Mouse (Mus musculus) frontal cortex, adult (tissue): ENCODE measurements around the gene Rbm38.

ENCODE experiments used
- ATAC-seq: cut with Nextera tagmentation; 2 replicates; pipeline ENCODE4 v1.9.2; 2017; ENCODE audit warnings: mild to moderate bottlenecking, moderate library complexity, mixed read lengths; ENCODE audit not compliant: low TSS enrichment

Gene Rbm38

GRCm38 (mm10) chr2:173014741-173015287 is 5.5 kb upstream of the Rbm38 start:
- ATAC-seq = no peak

DNA sequence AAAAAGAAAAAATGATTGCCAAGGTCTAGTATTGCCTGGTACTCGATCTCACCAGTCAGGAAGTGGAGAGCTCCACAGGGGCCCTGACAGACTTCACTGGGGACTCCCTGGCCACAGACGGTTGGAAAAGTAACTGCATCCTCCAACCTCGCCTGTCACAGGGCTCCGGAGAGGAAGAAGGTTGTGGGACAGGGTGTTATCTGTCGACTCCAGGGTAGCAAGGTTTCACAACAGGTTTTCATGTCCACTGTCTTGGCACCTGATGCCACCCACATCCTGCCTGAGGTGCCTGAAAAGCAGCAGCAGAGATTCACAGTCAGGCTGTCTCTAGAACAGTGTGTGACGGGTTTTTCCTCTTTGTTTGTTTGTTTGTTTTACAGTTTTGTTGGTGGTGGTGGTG is 2.4 kb upstream of the Rbm38 start:
- no peak for ATAC-seq

GRCm38 (mm10) chr2:173018618-173019017 is 1.7 kb upstream of the Rbm38 start:
- ATAC-seq = no peak

DNA sequence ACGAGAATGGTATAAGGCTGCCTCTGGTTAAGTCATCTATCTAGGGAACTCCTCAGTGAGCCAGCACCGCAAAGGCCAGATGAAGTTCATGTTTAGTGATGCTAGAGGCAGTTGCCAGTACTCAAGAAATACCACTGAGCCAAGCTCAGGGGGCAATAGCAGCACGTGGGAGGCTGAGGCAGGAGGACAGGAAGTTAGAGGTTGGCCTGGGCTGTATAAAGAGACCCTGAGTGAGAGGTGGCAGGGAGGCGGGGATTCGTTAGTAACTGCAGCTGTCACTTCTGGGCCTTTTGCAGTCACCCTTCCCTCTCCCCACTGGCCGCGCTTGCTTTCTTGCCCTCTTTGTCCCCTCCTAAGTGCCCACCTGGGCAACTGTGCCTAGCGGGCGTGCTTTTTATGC is 976 bp upstream of the Rbm38 start:
- ATAC-seq = no peak

DNA sequence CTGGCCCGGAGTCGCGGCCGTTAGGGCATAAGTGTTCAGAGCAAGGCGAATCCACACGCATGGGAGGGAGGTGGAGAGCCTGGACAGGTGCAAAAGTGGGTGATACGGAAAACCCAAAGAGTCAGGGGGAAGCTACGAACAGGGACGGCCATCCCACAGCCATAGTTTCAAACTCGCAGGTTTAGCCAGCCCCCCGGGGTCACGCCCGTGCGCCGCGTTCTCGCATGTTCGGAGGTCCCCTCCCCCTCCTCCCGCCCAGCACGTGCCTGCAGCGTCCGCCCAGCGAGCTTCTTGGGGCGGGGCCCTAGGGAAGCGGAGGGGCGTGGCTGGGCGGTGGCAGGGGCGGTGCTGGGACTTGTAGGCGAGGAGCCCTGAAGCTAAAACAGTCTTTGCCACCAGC is 508 bp upstream of the Rbm38 start:
- ATAC-seq = peak; percentile 71

GRCm38 (mm10) chr2:173021633-173022055 is 1.3 kb downstream of the Rbm38 start:
- peak; percentile 84 for ATAC-seq

GRCm38 (mm10) chr2:173022056-173022681 is 1.9 kb downstream of the Rbm38 start:
- 0 out of 2 replicates have a peak, but pooled peaks have one; percentile 5 for ATAC-seq

GRCm38 (mm10) chr2:173022813-173023212 is 2.5 kb downstream of the Rbm38 start:
- no peak for ATAC-seq

DNA sequence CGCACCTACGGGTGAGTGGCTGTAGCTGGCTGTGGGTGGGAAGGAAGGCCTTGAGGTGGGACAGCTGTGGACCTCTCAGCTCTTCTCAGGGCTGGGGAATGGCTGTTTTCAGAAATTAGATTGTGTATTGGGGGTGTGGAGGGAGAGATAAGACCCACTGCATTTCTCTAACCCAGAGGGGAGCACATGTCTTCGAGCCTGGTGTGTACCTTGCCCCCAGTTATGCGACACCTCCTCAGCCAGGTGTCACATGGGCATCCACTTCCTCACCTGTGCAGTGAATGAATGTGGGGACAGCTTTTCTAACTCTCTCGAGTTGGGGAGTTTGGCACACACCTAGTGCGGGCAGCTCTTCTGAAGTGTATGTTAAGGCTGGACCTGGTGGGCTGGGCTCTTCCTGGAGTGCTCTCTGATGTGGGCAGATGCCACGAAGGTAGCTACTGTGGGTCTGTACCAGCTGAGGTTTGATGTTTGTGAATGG is 3.1 kb downstream of the Rbm38 start:
- no peak for ATAC-seq

GRCm38 (mm10) chr2:173023966-173024365 is 3.7 kb downstream of the Rbm38 start:
- ATAC-seq = no peak

GRCm38 (mm10) chr2:173024392-173024791 is 4.1 kb downstream of the Rbm38 start:
- ATAC-seq = no peak

DNA sequence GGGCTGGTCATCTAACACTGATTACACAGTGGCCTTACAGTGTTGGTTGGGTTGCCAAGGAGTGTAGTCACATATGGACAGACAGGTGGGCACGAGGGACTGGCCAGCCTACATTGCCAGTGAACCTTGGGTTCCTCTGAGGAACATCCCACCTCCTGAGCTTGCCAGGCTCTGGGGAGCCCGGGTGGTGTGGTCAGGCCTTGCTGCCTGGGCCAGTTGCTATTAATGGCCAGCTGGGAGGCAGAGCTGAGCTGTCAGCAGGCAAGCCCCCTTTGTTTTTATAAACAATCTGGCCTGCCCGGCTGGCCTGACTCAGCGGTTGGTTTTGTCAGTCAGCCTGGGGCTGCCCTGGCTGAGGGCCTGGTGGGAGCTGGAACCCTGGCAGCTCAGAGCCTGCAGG is 4.6 kb downstream of the Rbm38 start:
- ATAC-seq = no peak

DNA sequence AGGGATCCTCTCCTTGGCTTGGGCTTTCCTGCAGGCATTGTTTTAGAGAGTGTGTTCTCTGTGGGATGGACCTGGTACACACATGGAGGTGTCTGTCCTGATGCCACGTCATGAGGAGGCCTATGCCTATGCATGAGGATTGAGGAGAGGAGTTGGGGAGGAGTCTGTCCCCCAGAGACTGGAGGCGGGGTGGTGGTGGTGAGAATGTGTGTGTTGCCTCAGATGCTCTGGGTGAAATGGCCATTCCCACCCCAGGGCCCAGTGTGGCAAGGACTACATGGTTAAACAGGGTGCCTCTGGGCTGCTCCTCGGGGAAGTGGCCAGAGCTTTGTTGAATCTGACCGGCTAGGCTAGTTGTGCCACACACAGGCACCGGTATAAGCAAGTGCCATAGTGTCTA is 6.0 kb downstream of the Rbm38 start:
- no peak for ATAC-seq

DNA sequence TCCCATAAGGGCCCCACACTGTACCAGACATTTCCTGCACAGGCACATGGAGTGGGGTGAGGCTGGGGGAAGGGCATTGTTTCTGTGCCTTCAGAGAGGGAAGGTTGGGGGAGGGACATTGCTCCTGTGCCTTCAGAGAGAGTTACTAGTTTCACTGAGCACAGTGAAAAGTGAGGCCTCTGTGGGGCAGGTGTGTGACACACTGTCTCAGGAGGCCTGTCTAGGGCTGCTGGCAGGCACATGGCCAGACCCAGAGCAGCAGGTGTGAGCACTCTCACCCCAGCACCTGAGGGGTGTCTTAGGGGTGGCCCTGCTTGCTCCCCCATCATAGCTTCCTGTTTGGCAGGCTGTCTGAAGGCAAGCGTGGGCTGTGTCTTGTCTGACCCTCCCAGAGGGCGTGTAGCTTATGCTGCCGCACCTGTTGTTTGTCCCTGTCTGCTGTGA is 6.4 kb downstream of the Rbm38 start:
- ATAC-seq = no peak

- ATAC-seq = no peak
These were observed 7.0 kb downstream of the Rbm38 start for GRCm38 (mm10) chr2:173027169-173027823.

DNA sequence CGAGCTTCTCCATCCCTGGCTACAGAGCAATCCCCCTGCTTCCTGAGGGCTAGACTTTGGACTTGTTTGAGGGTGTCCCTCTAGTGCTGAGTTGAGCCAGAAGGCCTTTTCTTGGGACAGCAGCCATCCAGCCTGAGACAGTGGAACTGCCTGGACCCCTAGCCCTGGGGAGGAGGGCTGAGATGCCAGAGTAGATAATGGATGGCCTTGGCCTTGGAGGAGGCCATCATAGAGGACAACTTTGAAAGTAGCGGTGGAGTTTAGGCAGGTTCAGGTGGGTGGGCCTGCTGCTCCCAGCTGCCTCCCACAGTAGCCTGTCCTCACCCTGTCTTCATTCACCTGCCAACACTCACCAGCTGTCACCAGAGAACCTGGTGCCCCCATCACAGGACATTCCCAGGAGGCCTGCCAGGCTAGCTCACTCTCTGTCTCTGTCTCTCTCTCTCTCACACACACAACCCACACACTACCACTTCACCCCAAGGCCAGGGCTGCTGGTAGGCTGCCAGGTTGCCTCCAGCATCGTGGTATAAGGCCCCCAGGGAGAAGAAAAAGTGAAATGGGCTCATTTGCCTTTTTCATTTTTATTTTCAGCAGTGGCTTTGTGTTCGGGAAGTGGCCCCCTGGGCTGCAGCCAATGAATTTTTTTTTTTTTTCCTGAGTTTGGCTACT is 7.7 kb downstream of the Rbm38 start:
- no peak for ATAC-seq

- no peak for ATAC-seq
These were observed 8.3 kb downstream of the Rbm38 start for GRCm38 (mm10) chr2:173028508-173029031.

DNA sequence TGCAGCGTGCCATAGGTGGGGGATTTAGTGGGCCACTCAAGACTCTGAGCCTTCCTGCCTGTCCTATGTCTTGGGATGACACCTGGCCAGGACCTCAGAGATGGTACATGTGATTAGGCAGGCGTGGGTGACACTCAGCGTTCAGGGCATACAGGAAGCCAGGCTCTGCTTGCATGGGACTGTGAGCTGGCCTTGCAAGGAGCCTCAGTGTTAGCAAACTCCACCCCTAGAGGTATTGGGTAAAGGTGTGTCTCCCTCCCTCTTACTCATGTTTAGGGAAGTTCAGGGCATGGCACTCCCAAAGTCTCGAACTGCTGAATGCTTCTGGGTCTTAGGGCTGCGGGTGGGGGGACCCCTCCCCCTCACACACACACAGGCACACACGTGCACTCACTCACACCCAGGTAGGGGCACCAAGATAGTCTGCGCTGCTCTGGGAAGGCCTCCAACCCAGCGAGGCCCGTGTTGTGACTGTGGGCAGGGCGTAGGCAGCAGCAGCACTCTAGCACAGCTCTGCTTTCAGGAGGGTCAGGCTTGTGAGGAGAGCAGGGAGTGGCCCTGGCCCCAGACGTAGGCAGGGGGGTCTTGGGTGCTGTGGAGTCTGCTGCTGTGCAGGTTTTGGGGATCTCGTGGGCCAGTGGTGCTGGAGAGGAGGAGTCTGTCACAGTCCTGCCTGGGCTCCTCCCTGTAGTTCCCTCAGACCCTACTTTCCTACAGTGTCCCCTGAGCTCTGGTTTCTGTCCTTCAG is 10.5 kb downstream of the Rbm38 start:
- ATAC-seq = peak; percentile 25; the same call in 1 of the 2 replicates

- no peak for ATAC-seq
These were observed 13.2 kb downstream of the Rbm38 start for GRCm38 (mm10) chr2:173033531-173033930.

DNA sequence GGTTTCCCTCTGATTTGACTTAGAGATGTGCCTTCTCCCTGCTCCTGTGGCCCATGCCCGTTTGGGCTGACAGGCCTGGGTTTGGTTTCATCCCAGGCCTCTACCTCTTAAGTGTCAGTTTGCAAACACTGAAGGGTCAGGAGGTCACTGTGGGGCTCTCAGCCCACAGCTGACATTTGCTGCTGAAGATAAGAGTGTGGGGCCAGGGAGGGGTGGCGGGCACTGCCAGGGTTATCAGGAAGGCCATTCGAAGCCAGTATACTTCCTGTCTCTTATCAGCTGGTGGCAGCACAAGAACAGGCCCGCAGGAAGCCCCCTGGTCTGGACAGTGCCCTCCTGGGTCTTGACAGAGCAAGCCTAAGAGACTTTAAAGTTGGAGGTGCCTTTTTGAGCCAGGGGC is 14.7 kb downstream of the Rbm38 start:
- ATAC-seq = no peak

DNA sequence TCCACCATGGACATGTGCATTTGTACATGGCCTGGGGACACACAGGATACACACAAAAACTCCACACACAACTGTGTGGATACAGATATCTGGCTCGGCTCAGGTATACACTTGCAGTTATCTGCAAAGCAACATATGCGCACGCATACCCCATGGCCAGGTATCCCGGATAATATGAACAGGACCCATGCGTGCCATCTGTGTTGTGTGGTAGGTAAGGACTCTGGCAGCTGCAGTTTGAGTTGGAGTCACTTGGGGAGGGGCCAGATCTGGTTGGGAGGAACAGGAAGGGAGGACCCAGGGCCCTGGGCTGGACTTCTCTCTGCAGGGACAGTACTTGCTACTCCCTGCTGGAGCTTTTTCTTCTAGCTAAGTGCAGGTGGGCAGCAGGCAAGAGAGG is 15.4 kb downstream of the Rbm38 start:
- ATAC-seq = no peak

DNA sequence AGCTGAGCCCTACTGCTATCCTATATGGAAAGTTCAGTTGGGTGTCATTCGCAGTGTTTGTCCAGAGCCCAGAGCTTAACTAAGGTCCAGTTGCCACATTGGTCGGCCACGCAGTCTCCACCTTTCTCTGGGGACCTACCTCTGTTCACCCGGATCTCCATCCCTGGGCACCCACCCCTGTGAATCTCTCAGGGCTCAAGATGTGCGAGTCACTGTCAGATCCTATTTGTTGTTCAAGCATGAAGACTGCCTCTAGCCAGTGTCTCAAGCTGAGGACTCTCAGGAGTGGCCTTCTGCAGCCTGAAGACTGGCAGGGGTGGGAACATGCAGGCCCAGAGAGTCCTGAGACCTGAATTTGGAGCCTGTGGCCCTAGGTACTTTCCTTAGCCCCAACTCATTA is 15.8 kb downstream of the Rbm38 start:
- ATAC-seq = no peak
